Mouse (Mus musculus): Measurements from ENCODE around the gene Lpar6. TPM values are rescaled to one million over a fixed set of nuclear protein-coding genes. Genes with fewer than 3 reads are reported as not detected.

The Lpar6 gene
- polyA plus RNA-seq, 1 experiment from 2014 or later = 3.9 TPM

MicroRNAs encoded within 50 kb of the gene (microRNA counts, 519-probe panel; counts per million panel counts)
- 114 counts per million for microRNA mmu-miR-687

Small RNA genes within 50 kb of the gene (microRNA-seq; reads per million reads assigned to microRNA genes)
- not detected for gene Mir687

Other genes with a start within 250 kb of the Lpar6 start
- gene Cysltr2, start 188.8 kb upstream of the Lpar6 start, polyA plus RNA-seq (2015; fragmentation: Nextera tagmentation; extraction: Ambion mirVana) = 0.24 and 0.27 TPM in 2 replicates
- 20.2 and 25.1 TPM in 2 replicates for gene Rcbtb2, start 114.9 kb upstream of the Lpar6 start, polyA plus RNA-seq (2015; fragmentation: Nextera tagmentation; extraction: Ambion mirVana)
- gene Rb1, start 87.9 kb downstream of the Lpar6 start, polyA plus RNA-seq (2015; fragmentation: Nextera tagmentation; extraction: Ambion mirVana) = 16.6 and 18.5 TPM in 2 replicates
- 405 and 461 TPM in 2 replicates for gene Itm2b, start 147.4 kb downstream of the Lpar6 start, polyA plus RNA-seq (2015; fragmentation: Nextera tagmentation; extraction: Ambion mirVana)

All from liver, embryonic 13.5 days (tissue).